Mouse (Mus musculus): ENCODE data around the gene Cmbl. TPM values are rescaled to one million over a fixed set of nuclear protein-coding genes. Genes with fewer than 3 reads are reported as not detected.
A peak's percentile ranks its signal among the peaks of the same experiment; 100 is the strongest.

Gene Cmbl
- total RNA-seq, 2 experiments from 2014 or later = 42.9 to 67.0 TPM

DNA sequence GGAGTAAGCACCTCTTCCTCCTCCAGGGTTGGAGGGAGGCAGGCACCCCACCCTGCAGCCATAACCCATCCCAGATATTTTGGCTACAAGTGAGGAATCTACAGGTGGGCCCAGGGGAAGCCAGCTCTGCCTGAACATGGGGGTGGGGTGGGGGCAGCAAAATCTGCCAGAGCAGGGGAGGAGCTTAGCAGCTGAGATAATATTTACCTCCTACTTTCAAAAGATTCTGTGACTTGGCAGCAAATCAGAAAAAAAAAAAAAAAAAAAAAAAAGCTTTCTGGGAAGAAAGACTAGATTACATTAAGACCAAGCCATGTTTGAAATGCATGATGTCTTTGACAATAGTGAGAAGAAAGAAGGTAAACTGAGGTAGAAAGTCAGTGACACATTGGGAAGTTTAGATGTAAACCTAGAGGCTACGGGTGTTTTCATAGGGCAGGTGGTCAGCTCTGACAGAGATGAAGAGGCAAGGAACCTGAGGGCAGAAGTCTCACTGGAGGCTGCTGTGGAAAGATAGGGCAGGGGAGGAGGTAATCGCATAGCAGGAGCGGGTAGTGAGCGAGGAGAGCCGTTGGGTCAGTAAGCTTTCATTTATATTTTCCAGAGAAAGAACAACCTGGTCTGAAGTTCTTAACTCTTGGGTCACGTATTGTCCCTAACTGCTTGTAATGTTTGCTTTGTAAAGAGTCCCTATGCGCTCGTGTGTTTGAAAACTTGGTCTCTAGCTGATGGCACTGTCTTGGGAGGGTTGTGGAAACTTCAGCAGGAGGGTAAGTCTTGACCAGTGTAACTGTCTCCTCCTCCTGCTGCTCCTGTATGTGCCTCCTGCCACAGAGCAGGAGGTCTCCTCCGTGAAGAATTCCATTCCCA is 25.3 kb upstream of the Cmbl start:
- no peak for DNase-seq (ENCODE audit: low spot score)

DNA sequence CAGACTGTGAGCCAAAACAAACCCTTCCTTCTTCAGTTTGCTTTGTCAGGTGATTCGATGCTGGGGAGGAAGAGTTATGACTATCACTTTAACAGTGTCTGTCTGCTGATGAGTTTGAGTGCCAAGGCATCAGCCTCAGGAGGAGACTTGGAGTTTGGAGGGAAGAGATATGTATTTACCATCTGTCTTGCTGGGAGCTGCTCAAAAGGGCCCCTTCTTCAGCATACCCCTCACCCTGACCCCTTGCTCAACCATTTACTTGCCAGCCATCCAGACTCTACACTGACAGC is 24.7 kb upstream of the Cmbl start:
- DNase-seq (ENCODE audit: low spot score) = no peak

DNA sequence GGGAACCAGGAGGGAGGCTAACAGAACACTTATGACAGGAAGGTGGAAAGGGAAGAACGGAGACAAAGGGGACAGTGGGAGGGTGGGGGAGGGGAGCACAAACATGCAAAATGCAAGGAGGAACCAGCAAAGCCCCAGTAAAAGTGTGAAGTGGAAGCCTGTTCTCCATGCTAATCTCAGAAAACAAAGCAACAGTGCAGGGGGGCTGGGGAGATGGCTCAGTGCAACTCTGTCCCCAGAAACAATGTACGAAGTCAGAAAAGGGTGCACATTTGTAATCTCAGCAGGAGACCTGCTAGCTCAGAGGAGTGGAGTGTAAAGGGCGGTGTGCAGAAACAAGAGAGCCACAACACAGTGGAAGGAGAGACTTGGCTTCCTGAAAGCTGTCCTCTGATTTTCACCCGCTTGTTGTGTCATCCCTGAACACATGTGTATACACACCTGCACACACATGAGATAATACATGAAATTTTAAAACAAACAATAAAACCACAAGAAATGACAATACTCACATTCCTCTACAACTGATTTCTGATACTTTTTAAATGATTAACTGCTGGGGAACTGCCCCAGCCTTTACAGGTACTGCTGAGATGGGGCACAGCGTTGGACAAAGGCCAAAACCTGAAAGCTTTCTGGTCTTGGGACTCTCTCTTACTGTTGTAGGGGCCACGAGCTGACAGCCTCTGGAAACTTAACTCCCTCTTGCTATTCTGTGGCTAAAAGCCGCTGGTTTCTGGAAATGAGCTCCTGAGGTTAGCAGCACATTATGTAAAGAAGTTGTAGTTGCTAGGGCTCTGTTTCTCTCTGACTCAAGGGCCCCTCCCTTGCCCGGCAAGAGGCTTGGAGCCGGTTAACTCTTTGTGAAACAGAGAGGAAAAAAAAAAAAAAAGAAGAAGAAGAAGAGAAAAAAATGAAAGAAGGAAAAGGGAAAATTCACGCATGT is 22.9 kb upstream of the Cmbl start:
- DNase-seq (ENCODE audit: low spot score) = no peak

DNA sequence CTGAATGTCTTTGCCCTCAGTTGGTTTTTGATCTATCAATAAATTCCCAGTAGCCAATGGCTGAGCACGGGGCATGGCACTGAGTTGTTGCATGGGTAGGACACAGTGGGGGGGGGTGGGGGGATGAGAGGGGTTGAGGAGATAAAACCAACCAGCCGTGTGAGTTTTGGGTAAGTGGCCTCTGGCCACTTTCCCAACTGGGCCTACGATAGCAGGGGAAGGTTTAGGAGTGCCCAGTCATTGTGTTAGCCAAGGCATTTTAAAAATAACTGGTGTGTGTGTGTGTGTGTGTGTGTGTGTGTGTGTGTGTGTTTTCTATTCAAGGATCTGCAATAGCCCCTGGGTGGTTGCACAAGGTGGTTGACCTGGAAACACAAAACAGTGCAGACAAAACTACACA is 21.9 kb upstream of the Cmbl start:
- DNase-seq (ENCODE audit: low spot score) = no peak

DNA sequence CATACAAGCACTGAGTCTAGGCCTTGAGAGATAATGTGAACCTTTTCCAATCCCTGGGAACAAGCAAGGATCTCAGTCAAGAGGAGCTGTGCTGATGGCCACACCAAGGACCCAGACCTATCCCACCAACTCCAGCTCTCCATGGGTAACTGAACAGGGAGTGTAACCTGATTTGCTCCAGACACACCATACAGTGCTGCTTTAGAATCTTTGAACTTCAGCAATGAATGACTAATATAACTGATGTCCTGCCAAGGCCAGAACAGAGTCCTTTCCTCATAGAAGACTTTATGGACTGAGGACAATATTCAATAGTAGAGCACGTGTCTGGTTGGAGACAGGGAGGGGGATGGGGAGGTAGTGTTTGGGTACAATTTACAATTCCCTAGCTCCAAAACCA is 20.1 kb upstream of the Cmbl start:
- no peak for DNase-seq (ENCODE audit: low spot score)

DNA sequence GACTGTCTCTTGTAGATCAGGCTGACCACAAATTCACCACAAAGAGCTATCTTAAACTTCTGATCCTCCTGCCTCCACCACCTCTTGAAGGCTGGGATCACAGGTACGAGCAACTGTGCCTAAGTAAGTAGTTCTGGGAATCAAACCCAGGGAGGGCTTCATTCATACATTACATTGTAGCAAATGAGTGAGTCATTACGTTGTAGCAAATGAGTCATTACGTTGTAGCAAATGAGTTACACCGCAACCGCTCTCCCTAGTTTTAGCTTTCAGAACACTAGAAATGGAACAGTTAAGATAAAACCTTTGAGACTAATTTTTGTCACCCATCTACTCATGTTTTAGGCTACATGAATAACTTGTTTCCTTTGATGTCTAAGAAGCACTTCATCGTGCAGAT is 18.9 kb upstream of the Cmbl start:
- DNase-seq (ENCODE audit: low spot score) = no peak

DNA sequence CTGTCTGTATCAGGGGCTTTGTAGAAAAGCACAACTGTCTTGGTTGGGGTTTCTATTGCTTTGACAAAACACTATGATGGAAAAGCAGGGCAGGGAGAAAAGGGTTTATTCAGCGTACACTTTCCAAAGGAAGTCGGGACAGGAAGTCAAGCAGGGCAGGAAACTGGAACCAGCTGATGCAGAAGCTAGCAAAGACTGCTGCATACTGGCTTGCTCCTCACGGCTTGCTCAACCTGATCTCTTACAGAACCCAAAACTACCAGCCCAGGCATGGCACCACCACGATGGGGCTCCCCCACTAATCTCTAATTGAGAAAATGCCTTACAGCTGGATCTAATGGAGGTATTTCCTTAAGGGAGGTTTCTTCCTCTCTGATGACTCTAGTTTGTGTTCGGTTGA is 17.8 kb upstream of the Cmbl start:
- DNase-seq (ENCODE audit: low spot score) = no peak

DNA sequence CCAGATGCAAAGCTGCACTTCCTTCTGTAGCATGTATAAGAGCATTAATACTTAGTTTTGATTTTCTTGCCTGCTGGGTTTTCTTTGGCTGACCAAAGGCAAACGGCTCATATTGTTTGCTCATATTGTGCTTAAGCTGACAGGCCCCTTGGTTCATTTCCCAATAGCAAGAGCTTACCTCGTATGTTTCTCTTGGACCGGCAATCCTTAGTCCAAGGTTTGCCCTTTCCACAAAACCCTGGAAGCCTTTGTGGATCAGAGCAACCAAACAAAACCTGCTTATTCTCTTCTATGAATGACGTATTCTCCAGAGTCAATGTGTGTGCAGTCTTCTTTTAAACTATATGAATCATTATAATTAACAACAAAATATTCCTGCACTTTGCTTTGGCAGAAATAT is 14.8 kb upstream of the Cmbl start:
- no peak for DNase-seq (ENCODE audit: low spot score)

DNA sequence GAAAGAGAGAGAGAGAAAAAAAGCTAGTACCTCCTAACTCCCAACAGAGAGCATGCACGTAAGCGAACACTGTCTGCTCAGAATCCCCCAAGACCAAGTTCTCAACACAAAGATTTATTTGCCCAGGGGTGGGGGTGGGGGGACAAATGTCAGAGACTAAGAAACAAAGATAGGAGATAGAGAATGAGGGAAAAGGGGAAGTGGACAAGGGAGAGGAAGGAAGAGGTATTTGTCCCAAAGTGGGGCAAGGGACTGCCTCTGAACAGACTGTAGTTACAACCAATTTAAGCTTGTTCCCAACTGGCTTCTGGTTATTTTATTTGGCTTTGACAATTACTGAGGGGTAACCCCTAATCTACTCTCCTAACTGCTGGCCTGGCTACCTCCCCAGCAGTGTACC is 10.3 kb upstream of the Cmbl start:
- no peak for DNase-seq (ENCODE audit: low spot score)

DNA sequence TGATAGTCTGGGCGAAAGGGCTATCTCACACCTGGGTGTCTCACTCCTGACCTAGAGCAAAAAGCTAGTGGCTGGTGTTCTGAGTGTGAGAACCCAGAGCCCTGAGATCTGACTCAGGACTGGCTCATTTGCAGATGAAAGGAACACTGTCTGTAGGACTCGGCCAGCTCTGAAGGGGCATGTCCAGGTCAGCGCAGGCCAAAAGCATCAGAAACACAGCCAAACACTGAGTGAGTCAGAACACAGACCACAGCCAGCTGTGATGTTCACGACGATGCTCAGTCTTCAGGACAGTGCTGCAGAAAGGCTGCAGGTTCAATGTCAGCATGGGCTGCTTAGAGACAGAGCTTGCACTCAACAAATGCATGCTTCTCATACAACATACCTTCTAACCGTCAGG is 3.8 kb upstream of the Cmbl start:
- DNase-seq (ENCODE audit: low spot score) = no peak

DNA sequence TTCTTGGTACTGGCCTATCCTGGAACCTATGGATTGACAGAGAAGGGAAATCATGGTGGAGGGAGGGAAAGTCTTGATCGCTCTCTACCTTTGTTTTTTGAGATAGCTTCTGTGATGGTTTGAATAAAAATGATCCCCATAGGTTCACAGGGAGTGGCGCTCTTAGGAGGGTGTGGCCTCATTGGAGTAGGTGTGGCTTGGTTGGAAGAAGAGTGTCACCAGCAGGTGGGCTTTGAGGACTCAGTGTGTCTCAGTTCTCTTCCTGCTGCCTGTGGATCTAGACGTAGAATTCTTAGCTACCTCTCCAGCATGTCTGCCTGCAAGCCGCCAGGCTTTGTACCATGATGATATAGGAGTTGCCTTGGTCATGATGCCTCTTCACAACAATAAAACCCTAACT is 3.2 kb upstream of the Cmbl start:
- DNase-seq (ENCODE audit: low spot score) = no peak

DNA sequence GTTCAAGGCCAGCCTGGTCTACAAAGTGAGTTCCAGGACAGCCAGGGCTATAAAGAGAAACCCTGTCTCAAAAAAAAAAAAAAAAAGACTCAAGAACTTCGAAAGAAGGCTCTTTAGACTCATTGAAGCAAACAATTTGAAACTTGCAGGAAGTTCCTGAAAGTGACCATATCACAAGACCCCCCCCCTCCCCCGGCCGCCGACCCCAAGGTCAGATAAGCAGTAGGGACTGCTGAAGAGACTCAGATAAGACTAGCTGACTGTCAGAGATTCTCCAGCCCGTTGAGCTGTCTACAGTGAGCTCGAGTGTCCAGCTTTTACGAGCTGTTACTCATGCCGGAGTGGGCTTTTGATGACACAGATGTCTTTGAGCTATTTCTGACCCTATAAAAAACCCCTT is 2.3 kb upstream of the Cmbl start:
- no peak for DNase-seq (ENCODE audit: low spot score)

DNA sequence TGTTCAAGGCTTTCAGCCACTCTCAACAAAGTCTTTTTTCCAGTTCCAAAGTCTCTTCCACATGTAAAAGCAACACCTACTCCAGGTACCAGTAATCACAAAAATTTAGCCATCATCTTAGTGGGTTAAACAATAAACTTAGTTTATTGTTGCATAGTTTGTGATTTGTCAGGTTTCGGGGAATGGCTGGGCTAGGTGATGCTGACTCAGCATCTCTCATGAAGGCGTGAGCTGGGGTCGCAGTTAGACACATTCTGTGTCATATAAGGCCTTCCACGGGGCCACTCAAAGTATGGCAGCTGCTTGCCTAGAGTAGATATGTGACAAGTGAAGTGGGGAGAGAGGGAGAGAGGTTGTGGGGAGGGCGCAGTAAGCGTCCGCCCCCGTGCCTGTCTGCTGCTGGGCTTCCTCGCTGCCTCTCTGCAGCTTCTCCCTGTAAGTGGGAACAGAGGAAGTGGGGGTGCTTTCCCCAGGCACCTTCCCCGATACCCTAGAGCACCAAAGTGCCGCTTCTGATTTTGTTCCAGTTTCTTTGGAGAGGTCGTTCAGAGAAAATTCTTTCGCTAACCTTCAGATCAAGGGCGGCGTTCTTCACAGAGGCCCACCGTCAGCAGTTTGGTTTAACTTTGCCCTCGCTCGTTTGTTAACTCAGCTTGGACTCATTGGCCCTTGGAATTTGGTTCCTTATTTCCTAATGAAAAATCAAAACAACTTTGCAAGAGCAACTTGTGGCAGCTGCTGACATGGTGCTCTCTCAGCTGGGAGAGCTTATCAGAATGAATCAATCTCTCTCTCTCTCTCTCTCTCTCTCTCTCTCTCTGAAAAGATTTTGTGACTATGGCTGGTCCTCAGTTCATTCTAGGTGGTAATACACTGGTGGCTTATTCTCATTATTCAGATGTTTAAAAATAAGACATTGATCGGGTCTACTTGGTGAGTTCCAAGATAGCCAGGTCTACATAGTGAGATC is 1.3 kb upstream of the Cmbl start:
- no peak for DNase-seq (ENCODE audit: low spot score)

DNA sequence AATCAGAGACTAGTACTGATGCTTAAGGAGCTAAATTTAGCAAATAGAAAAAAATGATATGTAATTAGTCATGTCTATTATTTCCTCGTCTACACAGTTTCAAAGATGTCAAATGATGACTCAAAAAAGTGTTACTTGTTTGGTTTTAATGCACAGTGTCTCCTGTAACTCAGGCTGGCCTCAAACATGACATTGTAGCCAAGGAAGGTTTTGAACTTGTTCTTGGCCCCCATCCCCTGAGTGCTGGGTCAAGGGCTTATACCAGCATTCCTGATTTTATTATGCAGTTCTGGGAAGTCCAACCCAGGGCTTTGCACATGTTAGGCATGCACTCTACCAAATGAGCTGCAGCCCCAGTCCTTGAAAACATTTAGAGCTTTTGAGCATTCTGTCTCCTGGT is 597 bp downstream of the Cmbl start:
- no peak for DNase-seq (ENCODE audit: low spot score)

DNA sequence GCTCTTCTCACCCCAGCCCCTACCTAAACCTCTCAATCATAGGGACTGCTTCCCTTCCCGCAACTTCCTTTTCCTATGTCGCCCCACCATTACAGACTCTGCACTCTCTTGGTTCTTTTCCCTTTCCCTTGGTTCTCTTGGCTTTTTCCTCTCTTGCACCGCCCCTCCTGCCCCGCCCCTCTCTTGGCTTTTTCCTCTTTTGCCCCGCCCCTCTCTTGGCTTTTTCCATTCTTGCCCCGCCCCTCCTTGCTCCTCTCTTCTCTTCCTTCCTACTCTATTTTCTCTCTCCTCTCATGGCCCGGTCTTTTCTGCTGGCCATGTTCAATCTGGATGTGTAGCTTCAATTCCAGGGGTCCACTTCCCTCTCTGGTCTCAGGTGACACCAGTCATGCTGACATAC is 2.2 kb downstream of the Cmbl start:
- DNase-seq (ENCODE audit: low spot score) = no peak

DNA sequence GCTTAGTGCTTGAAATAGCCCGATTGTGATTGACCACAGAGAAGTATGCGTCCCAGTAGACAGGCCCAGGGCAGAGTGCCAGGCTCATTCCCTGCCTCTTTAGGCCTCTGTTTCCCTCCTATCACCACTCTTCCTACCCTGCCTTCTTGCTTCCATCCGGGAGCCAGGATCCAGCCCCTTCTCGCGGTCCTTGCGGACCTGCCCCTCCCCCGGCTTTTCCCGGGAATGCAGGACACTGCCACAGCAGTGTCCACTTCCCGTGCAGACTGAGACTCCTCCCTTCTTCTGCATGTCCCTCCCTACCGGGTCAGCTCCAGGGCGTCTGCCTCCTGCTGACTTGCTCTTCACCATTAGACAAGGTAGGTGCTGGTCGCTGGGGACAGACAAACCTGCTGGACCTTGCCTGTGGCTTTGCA is 3.4 kb downstream of the Cmbl start:
- peak; percentile 45 for DNase-seq (ENCODE audit: low spot score)

DNA sequence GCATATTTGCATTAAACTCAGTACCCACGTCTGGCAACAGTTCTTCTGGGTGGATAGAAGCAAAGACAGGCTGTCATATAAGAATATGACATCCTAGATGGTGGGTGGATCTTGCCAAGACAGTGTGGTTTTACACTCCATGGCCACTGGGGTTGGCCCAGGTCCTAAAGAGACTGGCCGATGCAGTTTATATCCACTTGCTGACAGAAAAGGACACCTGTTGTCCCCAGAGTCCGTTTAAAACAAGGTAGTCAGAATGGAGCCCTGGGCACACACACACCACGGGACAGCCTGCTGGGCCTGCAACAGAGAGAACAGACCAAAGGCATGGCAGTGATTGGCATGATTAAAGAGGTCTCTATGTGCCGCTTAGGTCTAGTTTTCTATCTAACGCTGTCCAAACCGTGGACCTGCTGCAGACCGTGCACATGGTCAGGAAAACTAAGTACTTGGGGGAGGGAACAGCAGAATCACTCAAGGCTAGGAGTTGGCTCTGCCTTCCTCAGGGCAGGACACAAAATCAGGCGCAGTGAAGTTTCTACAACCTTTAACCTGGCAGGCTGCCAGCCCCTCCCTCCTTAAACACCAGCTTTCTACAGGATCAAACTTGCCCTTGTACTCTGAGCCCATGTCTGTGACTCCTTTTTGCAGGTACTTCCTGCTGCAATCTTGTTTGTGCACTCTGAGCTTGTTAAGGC is 4.3 kb downstream of the Cmbl start:
- DNase-seq (ENCODE audit: low spot score) = peak; percentile 78

DNA sequence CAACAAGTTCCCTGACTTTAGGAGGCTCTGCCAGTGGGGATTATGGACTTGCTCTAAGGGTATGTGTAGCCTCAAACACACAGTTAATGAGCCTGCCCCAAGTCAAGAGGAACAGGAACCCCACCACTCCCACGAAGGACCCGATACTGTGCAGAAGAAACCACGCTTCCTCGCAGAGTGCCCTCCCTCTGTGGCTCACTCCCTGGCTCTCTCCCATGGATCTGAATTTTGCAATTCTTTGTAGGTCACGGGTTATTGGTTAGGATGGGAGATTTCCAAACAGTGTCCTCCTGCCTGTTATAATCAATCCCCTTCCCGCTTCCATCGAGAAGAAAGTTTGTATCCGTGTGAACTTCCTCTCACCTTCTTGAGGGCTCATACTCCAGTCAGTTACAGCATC is 5.8 kb downstream of the Cmbl start:
- no peak for DNase-seq (ENCODE audit: low spot score)

DNA sequence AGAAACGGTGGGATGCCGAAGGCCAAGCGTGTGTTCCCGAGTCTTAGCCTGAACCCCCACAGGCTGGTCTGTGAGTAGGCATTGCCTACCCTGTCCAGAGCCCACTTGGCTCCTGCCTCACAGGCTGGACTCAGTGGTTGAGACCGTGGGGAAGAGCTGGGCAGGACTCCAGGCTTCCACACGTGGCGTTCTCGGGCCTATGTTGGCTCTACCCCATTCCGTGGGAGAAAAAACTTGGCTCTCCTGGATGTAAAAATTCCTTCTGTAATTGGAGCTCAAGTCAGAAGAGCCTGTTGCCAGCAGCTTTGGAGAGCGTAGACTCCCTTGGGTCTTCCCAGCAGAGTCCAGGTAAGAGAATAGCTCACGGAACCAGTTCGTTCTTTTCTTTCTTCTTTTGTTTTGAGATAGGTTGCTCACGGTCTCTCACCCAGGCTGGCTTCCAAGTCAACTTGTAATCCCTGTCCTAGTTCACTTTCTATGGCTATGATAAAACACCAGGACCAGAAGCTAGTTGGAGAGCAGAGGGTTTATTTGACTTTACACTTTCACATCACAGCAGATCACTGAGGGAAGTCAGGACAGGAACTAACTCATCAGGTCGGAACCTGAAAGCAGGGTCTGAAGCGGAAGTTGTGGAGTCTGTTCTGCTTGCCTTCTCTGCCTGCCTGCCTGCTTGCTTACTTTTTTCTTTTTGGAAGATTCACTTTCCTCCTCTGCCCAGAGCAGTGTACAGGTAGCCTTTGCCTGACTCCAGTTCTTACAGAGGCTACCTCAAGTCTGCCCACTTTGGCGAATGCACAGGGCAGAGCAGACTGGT is 6.9 kb downstream of the Cmbl start:
- DNase-seq (ENCODE audit: low spot score) = peak; percentile 42

DNA sequence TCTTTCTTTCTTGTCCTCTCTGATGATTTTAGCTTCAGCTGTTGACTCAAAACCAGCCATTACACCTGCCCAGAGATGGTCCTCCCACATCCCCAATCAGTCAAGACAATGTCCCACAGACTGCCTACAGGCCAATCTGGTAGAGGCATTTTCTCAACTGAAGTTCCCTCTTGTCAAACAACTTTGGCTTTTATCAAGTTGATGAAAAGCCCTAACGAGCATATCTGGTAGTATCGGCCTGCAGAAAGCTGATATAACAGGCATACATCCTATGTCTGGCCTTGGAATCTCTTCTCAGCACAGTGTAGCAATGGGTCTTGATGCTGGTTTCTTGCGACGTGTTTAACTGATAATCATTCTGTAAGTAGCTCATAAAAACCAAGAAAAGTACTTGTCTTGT is 8.1 kb downstream of the Cmbl start:
- no peak for DNase-seq (ENCODE audit: low spot score)

Data from gastrocnemius, adult 18-20 months (tissue).